Mouse (Mus musculus) 3134 (cell line): Measurements from ENCODE around the gene Tbx15.

Experiments
- DNase-seq: peaks from one replicate; pipeline ENCODE4 v3.0.0-alpha.2; 2011; ENCODE audit warnings: low spot score; ENCODE audit not compliant: insufficient read length; ENCODE audit errors: extremely low read depth

Tbx15 gene

GRCm38 (mm10) chr3:99240213-99240720 is at the start of gene Tbx15:
TSS of gene Tbx15 (plus strand) at chr3:99240381.
- no peak for DNase-seq

GRCm38 (mm10) chr3:99193576-99193975 is 46.6 kb upstream of the Tbx15 start:
- DNase-seq, result no peak

GRCm38 (mm10) chr3:99203331-99203730 is 36.9 kb upstream of the Tbx15 start:
- no peak for DNase-seq

- no peak for DNase-seq
Observed at GRCm38 (mm10) chr3:99208416-99208815, 31.8 kb upstream of the Tbx15 start.

- no peak for DNase-seq
Observed at GRCm38 (mm10) chr3:99211105-99211698, 29.0 kb upstream of the Tbx15 start.

GRCm38 (mm10) chr3:99227807-99228206 is 12.4 kb upstream of the Tbx15 start:
- no peak for DNase-seq

- no peak for DNase-seq
Observed at GRCm38 (mm10) chr3:99233393-99234318, 6.5 kb upstream of the Tbx15 start.

- no peak for DNase-seq
Observed at GRCm38 (mm10) chr3:99234319-99234869, 5.8 kb upstream of the Tbx15 start.

- DNase-seq, result no peak
Observed at GRCm38 (mm10) chr3:99235116-99235803, 4.9 kb upstream of the Tbx15 start.

- DNase-seq, result no peak
Observed at GRCm38 (mm10) chr3:99235804-99236755, 4.1 kb upstream of the Tbx15 start.

GRCm38 (mm10) chr3:99238691-99239090 is 1.5 kb upstream of the Tbx15 start:
- DNase-seq, result no peak

- DNase-seq, result no peak
Observed at GRCm38 (mm10) chr3:99239301-99240045, 708 bp upstream of the Tbx15 start.

GRCm38 (mm10) chr3:99240811-99241738 is 894 bp downstream of the Tbx15 start:
- no peak for DNase-seq

- no peak for DNase-seq
Observed at GRCm38 (mm10) chr3:99242481-99242880, 2.3 kb downstream of the Tbx15 start.

- DNase-seq, result no peak
Observed at GRCm38 (mm10) chr3:99245341-99245740, 5.2 kb downstream of the Tbx15 start.

- DNase-seq, result no peak
Observed at GRCm38 (mm10) chr3:99246629-99247028, 6.4 kb downstream of the Tbx15 start.

GRCm38 (mm10) chr3:99247586-99247985 is 7.4 kb downstream of the Tbx15 start:
- DNase-seq, result no peak
